ENCODE assay signal across 19 mouse cellular contexts in genomic region chr2:132583126-132583525, GRCm38 (mm10). TPM values are rescaled to one million over a fixed set of nuclear protein-coding genes. Genes with fewer than 3 reads are reported as not detected.
DNase-seq lines count a peak whose midpoint lies in the region; ATAC-seq and TF ChIP-seq lines count a peak whose summit lies in the region.
"Had no signal": no experiment of that assay in that cellular context is flagged by ENCODE, and none has a peak within 500 bp of the region (broad histone marks: within the 10 kb centered on the region; RNA-seq: fewer than 3 reads in every experiment).

No protein-coding gene starts in this region.

- no peak for TF ChIP-seq CTCF in left cerebral cortex, adult 2 months (IDR thresholded peaks at IDR 0.05)

- no peaks in the 10 kb centered on the region for H3K27me3 ChIP-seq in forebrain, embryonic 16.5 days (replicated peaks; ENCODE audit: control insufficient read depth, insufficient read depth, low read length)
- no peaks in the 10 kb centered on the region for H3K27me3 ChIP-seq in forebrain, embryonic 10.5 days (ENCODE audit: poor library complexity, severe bottlenecking)
- no peaks in the 10 kb centered on the region for H3K27me3 ChIP-seq in heart, embryonic 16.5 days (ENCODE audit: control insufficient read depth, insufficient read depth, low read length)
- H3K27me3 ChIP-seq in heart, embryonic 10.5 days (ENCODE audit: insufficient read depth, poor library complexity, severe bottlenecking): no peaks in the 10 kb centered on the region
- H3K27me3 ChIP-seq in neural tube, embryonic 14.5 days (ENCODE audit: control insufficient read depth, insufficient read depth, low read length): no peaks in the 10 kb centered on the region
- H3K27me3 ChIP-seq: hindbrain, embryonic 12.5 days; megakaryocyte, embryonic 14.5 days had no signal

- H3K9me3 ChIP-seq in forebrain, embryonic 16.5 days (ENCODE audit: control insufficient read depth, low read length): no peaks in the 10 kb centered on the region
- 0 out of 2 replicates have a peak, but pooled peaks cover 2% of the 10 kb centered on the region for H3K9me3 ChIP-seq in forebrain, embryonic 10.5 days
- H3K9me3 ChIP-seq in heart, embryonic 16.5 days (replicated peaks; ENCODE audit: control insufficient read depth, low read length): no peaks in the 10 kb centered on the region
- H3K9me3 ChIP-seq in heart, embryonic 10.5 days: no peaks in the 10 kb centered on the region
- H3K9me3 ChIP-seq in neural tube, embryonic 14.5 days (ENCODE audit: control insufficient read depth, low read length): no peaks in the 10 kb centered on the region
- H3K9me3 ChIP-seq: hindbrain, embryonic 12.5 days had no signal

- ATAC-seq in forebrain, embryonic 16.5 days: no peak
- no peak for ATAC-seq in heart, embryonic 16.5 days (replicated peaks; ENCODE audit: extremely low read depth, insufficient read depth, low FRiP score)
- no peak for ATAC-seq in neural tube, embryonic 14.5 days (ENCODE audit: low read depth)
- ATAC-seq: liver, postnatal 0 days had no signal

- peak overlapping the region; percentile 68 for H3K27ac ChIP-seq in forebrain, embryonic 16.5 days (ENCODE audit: low read length)
- no peak overlapping the region for H3K27ac ChIP-seq in forebrain, embryonic 10.5 days
- peak overlapping the region; percentile 46 for H3K27ac ChIP-seq in heart, embryonic 16.5 days (ENCODE audit: low read length)
- no peak overlapping the region for H3K27ac ChIP-seq in heart, embryonic 10.5 days
- peak overlapping the region; percentile 26; the same call in 1 of the 2 replicates for H3K27ac ChIP-seq in left cerebral cortex, adult 2 months
- H3K27ac ChIP-seq in neural tube, embryonic 14.5 days (ENCODE audit: low read depth, low read length): 0 out of 2 replicates have a peak overlapping the region, but pooled peaks have one; percentile 6

- H3K36me3 ChIP-seq in forebrain, embryonic 16.5 days (ENCODE audit: control insufficient read depth, insufficient read depth): no peaks in the 10 kb centered on the region
- H3K36me3 ChIP-seq in forebrain, embryonic 10.5 days (replicated peaks): no peaks in the 10 kb centered on the region
- no peaks in the 10 kb centered on the region for H3K36me3 ChIP-seq in heart, embryonic 16.5 days (ENCODE audit: control insufficient read depth, insufficient read depth)
- H3K36me3 ChIP-seq in heart, embryonic 10.5 days: no peaks in the 10 kb centered on the region
- no peaks in the 10 kb centered on the region for H3K36me3 ChIP-seq in neural tube, embryonic 14.5 days (ENCODE audit: control insufficient read depth, insufficient read depth, low read length)
- H3K36me3 ChIP-seq: hindbrain, embryonic 12.5 days had no signal

- DNase-seq in forebrain, embryonic 10.5 days (ENCODE audit: extremely low spot score, low spot score): no peak
- no peak for DNase-seq in heart, embryonic 10.5 days (ENCODE audit: low spot score)
- no peak for DNase-seq in left cerebral cortex, adult 2 months (ENCODE audit: extremely low spot score in 1 of 2, low spot score in 2 of 2)
- no peak for DNase-seq in left cerebral cortex, postnatal 10 days (ENCODE audit: extremely low spot score in 1 of 2, low spot score in 2 of 2)
- DNase-seq in B cell, adult 2 months: no peak
- DNase-seq: adrenal gland, adult 8-10 months; cerebellum, postnatal 14 days; embryo, embryonic 11 days; liver; liver, postnatal 0 days; lung, postnatal 14 days; right cerebral cortex, adult 18-20 months; thymus, adult 18-20 months had no signal

- H3K9ac ChIP-seq in forebrain, embryonic 16.5 days (replicated peaks; ENCODE audit: low read depth, low read length): no peak overlapping the region
- H3K9ac ChIP-seq in heart, embryonic 16.5 days (ENCODE audit: low read length): no peak overlapping the region
- H3K9ac ChIP-seq in neural tube, embryonic 14.5 days (replicated peaks; ENCODE audit: low read depth, low read length): no peak overlapping the region
- H3K9ac ChIP-seq: hindbrain, embryonic 12.5 days; liver, postnatal 0 days had no signal

- no peak overlapping the region for H3K4me3 ChIP-seq in forebrain, embryonic 16.5 days (replicated peaks; ENCODE audit: low read length)
- H3K4me3 ChIP-seq in forebrain, embryonic 10.5 days: no peak overlapping the region
- no peak overlapping the region for H3K4me3 ChIP-seq in heart, embryonic 16.5 days (ENCODE audit: low read length)
- no peak overlapping the region for H3K4me3 ChIP-seq in heart, embryonic 10.5 days
- no peak overlapping the region for H3K4me3 ChIP-seq in left cerebral cortex, adult 2 months
- no peak overlapping the region for H3K4me3 ChIP-seq in neural tube, embryonic 14.5 days (ENCODE audit: low read depth, low read length)
- H3K4me3 ChIP-seq: erythroblast, embryonic 14.5 days; hindbrain, embryonic 12.5 days; megakaryocyte, embryonic 14.5 days had no signal

- 89% methylated on average over 3 of the region's 3 CpGs for WGBS in forebrain, embryonic 16.5 days
- 86% methylated on average over 3 of the region's 3 CpGs for WGBS in forebrain, embryonic 10.5 days
- 61% methylated on average over 3 of the region's 3 CpGs for WGBS in heart, embryonic 16.5 days
- 67% methylated on average over 3 of the region's 3 CpGs for whole genome bisulfite sequencing in heart, embryonic 10.5 days
- 78% methylated on average over 3 of the region's 3 CpGs for WGBS in neural tube, embryonic 14.5 days

- intact Hi-C loops in left cerebral cortex, adult 2 months (cut with DNase I): no loop called here
- intact Hi-C loops in left cerebral cortex, postnatal 10 days (cut with DNase I): no loop called here

- peaks cover 12% of the 10 kb centered on the region for H3K4me1 ChIP-seq in forebrain, embryonic 16.5 days (replicated peaks; ENCODE audit: control insufficient read depth, insufficient read depth, low read length)
- no peaks in the 10 kb centered on the region for H3K4me1 ChIP-seq in forebrain, embryonic 10.5 days
- H3K4me1 ChIP-seq in heart, embryonic 16.5 days (ENCODE audit: control insufficient read depth, insufficient read depth, low read length): peaks cover 26% of the 10 kb centered on the region
- 0 out of 2 replicates have a peak, but pooled peaks cover 4% of the 10 kb centered on the region for H3K4me1 ChIP-seq in heart, embryonic 10.5 days
- H3K4me1 ChIP-seq in neural tube, embryonic 14.5 days (ENCODE audit: control insufficient read depth, insufficient read depth, low read length): peaks cover 4% of the 10 kb centered on the region; the same call in 1 of the 2 replicates

- no peak overlapping the region for H3K4me2 ChIP-seq in forebrain, embryonic 16.5 days (ENCODE audit: low read length)
- no peak overlapping the region for H3K4me2 ChIP-seq in heart, embryonic 16.5 days (ENCODE audit: low read depth, low read length)
- no peak overlapping the region for H3K4me2 ChIP-seq in neural tube, embryonic 14.5 days (ENCODE audit: low read depth, low read length)
- H3K4me2 ChIP-seq: hindbrain, embryonic 12.5 days had no signal

RNA-seq across cellular contexts. Expression of gene Gpcpd1, which starts 4.4 kb away (rescaled TPM):
- 78.3 and 84.1 TPM in 2 replicates for polyA plus RNA-seq in forebrain, embryonic 16.5 days (2015; fragmentation: Nextera tagmentation; extraction: Ambion mirVana)
- 24.7 and 31.7 TPM in 2 replicates for polyA plus RNA-seq in forebrain, embryonic 10.5 days (2016; fragmentation: Nextera tagmentation; extraction: Ambion mirVana)
- 25.4 and 28.8 TPM in 2 replicates for polyA plus RNA-seq in heart, embryonic 16.5 days (2015; fragmentation: Nextera tagmentation; extraction: Ambion mirVana)
- 28.0 and 32.6 TPM in 2 replicates for polyA plus RNA-seq in heart, embryonic 10.5 days (2016; fragmentation: Nextera tagmentation; extraction: Ambion mirVana)
- 10 to 100 TPM; 74.2 to 86.0 TPM for total RNA-seq in left cerebral cortex, adult 2 months (2021)
- total RNA-seq in left cerebral cortex, postnatal 10 days (2021): 100 to 1,000 TPM; 131 to 150 TPM
- polyA plus RNA-seq in neural tube, embryonic 14.5 days (2014; fragmentation: Nextera tagmentation; extraction: Ambion mirVana): 103 and 108 TPM in 2 replicates

Comparison
In these comparisons a context has a peak if more than half of its experiments do, and no peak if none do; other contexts are left out.
1. H3K27ac ChIP-seq: peak in forebrain, embryonic 16.5 days (single experiment), heart, embryonic 16.5 days (single experiment), left cerebral cortex, adult 2 months (single experiment) and neural tube, embryonic 14.5 days (single experiment); none in forebrain, embryonic 10.5 days (single experiment) and heart, embryonic 10.5 days (single experiment).